Mouse (Mus musculus) stomach, embryonic 15.5 days (tissue): ENCODE measurements around the gene Snapin. TPM values are rescaled to one million over a fixed set of nuclear protein-coding genes. Genes with fewer than 3 reads are reported as not detected.

ENCODE experiments used
- ATAC-seq: fragments of 200-750 bp; cut with Nextera tagmentation; 2 replicates; pipeline ENCODE4 v1.8.0; 2017; ENCODE audit warnings: low read depth, moderate number of reproducible peaks, moderate TSS enrichment; ENCODE audit not compliant: insufficient read depth, low FRiP score
- H3K27ac ChIP-seq: fragments of 300-500 bp; sonication (generic); 2 replicates; pipeline ENCODE4 v1.5.1; 2015; ENCODE audit warnings: mild to moderate bottlenecking, inconsistent platforms
- H3K27me3 ChIP-seq: fragments of 300-500 bp; sonication (generic); replicated peaks from 2 replicates; pipeline ENCODE4 v1.6.1; 2015; ENCODE audit warnings: inconsistent platforms
- H3K36me3 ChIP-seq: fragments of 300-500 bp; sonication (generic); 2 replicates; pipeline ENCODE4 v1.6.1; 2015; ENCODE audit warnings: inconsistent platforms
- H3K4me1 ChIP-seq: fragments of 300-500 bp; sonication (generic); 2 replicates; pipeline ENCODE4 v1.6.1; 2015; ENCODE audit warnings: inconsistent platforms
- H3K4me2 ChIP-seq: fragments of 300-500 bp; sonication (generic); 2 replicates; pipeline ENCODE4 v1.6.1; 2015; ENCODE audit warnings: mild to moderate bottlenecking, inconsistent platforms
- H3K4me3 ChIP-seq: fragments of 300-500 bp; sonication (generic); replicated peaks from 2 replicates; pipeline ENCODE4 v1.5.1; 2015; ENCODE audit warnings: inconsistent platforms
- H3K9ac ChIP-seq: fragments of 300-500 bp; sonication (generic); 2 replicates; pipeline ENCODE4 v1.6.1; 2015; ENCODE audit warnings: inconsistent platforms
- H3K9me3 ChIP-seq: fragments of 300-500 bp; sonication (generic); 2 replicates; pipeline ENCODE4 v1.6.1; 2016; ENCODE audit warnings: inconsistent platforms
- WGBS: fragments of 180-500 bp; shearing (Covaris S2); methylation state at CpG from one replicate; pipeline ENCODE4 v1.1.7; 2015; 5-methylcytosine and 5-hydroxymethylcytosine counted together
- polyA plus RNA-seq: library from polyadenylated mRNA; unstranded; fragments of >200 nt; fragmentation: Nextera tagmentation; extraction: Ambion mirVana; gene quantifications from 2 replicates; pipeline ENCODE4 v1.2.1, GENCODE M21; 2015

The Snapin gene
- polyA plus RNA-seq, 1 experiment from 2014 or later: 71.6 TPM

- Histone ChIP-seq H3K4me1 (peaks cover 7% of the 10 kb centered on the region; the same call in 1 of the 2 replicates), H3K27ac (no peak within 1 kb of the TSS), H3K4me3 (peak within 1 kb of the TSS; percentile 54), H3K9me3 (no peaks in the 10 kb centered on the region), H3K27me3 (peaks cover 25% of the 10 kb centered on the region), H3K36me3 (no peaks in the 10 kb centered on the region), H3K9ac (peak within 1 kb of the TSS; percentile 24; the same call in 1 of the 2 replicates), H3K4me2 (peak within 1 kb of the TSS; percentile 94)
- 0% methylated on average over 32 of the region's 49 CpGs for WGBS
- ATAC-seq: peak; percentile 36; the same call in 1 of the 2 replicates
Measured at GRCm38 (mm10) chr3:90465686-90466310, 25.0 kb downstream of the Snapin start, which contains the start of gene Npr1. Npr1 (minus strand) TSS chr3:90465866.

DNA sequence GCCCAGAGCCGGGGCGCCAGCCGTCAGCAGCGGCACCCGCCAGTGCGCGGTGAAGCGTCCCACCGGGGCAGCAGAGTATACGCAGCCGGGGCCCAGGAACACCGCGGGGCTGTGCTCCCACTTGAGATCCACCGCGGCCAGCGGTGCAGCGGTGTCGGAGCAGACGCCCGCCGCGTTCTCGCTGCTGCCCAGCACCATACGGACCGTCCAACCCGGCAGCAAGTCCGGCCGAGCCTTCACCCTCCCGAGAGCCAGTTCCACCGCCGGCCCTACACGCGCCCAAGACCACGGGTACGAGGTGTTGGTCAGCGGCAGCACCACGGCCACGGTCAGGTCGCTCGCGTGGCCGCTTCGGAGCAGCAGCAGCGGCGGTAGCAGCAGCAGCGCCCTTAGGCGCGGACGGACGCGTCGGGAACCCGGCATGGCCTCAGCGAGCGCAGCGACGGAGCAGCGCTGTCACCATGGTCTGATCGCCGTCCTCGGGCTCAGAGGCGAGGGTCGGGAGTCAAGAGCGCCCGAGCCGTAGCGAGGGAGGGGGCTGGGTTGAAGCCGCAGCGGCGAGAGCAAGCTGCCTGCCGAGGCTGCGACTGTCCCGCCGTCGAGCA, 25.6 kb downstream of the Snapin start:
- 2% methylated on average over 75 of the region's 75 CpGs for WGBS
- peak overlapping the region; percentile 24; the same call in 1 of the 2 replicates for H3K9ac ChIP-seq
- no peak overlapping the region for H3K27ac ChIP-seq

DNA sequence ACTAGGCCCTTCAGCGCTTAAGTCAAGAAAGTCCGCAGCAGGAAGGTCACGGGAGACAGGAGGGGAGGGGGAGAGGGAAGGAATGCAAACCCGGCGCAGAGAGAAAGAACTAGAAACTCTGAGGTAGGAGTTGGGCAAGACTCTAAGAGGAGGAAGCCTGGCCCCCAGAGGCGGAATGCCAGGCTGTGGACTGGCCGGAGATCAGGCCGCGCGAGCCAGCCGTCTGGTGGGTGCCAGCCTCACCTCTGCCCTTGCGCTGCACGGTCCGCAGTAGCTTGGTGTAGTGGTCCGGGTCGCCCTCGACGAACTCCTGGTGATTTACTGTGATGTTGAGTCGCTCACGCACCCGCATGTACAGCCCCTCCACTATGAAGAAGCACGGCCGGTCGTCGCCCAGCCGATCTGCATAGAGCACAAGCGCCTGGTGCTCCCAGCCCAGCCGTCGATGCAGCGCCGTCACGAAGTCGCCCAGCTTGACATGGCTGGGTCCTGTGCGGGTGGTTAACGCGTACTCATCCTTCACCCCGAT, 26.2 kb downstream of the Snapin start:
- peak; percentile 13; the same call in 1 of the 2 replicates for ATAC-seq
- H3K9me3 ChIP-seq: no peaks in the 10 kb centered on the region
- H3K27ac ChIP-seq: no peak overlapping the region
- peak overlapping the region; percentile 54 for H3K4me3 ChIP-seq
- H3K4me1 ChIP-seq: peaks cover 7% of the 10 kb centered on the region; the same call in 1 of the 2 replicates
- H3K27me3 ChIP-seq: peaks cover 25% of the 10 kb centered on the region
- peak overlapping the region; percentile 94 for H3K4me2 ChIP-seq
- 16% methylated on average over 37 of the region's 37 CpGs for WGBS
- peak overlapping the region; percentile 24; the same call in 1 of the 2 replicates for H3K9ac ChIP-seq
- H3K36me3 ChIP-seq: no peaks in the 10 kb centered on the region

More for the DNA sequence above, 25.6 kb downstream of the Snapin start:
- peaks cover 7% of the 10 kb centered on the region; the same call in 1 of the 2 replicates for H3K4me1 ChIP-seq
- ATAC-seq: peak; percentile 25; the same call in 1 of the 2 replicates
- no peaks in the 10 kb centered on the region for H3K9me3 ChIP-seq
- H3K4me2 ChIP-seq: peak overlapping the region; percentile 94
- H3K4me3 ChIP-seq: peak overlapping the region; percentile 54
- H3K36me3 ChIP-seq: no peaks in the 10 kb centered on the region
- H3K27me3 ChIP-seq: peaks cover 25% of the 10 kb centered on the region

DNA sequence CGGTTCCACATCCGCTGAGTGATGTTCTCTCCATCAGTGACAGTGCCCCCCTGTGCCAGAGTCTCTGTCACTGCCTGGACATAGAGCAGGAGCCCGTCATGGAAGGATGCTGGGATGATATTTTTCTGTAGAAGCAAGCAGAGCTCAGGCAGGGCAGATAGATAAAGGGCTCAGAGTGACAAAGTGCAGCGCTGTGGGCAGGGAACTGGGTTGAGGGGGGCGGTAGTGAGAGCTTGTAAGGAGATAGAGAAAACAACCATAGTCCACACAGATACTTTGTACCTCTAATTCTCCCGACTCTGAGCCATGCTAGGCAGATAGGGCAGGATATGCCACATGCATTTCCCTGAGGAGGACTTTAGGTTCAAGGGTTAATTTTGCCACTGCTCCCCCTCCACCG, 28.3 kb downstream of the Snapin start:
- Histone ChIP-seq H3K4me3 (no peak overlapping the region), H3K4me1 (peaks cover 7% of the 10 kb centered on the region; the same call in 1 of the 2 replicates), H3K27ac (no peak overlapping the region), H3K9ac (no peak overlapping the region), H3K9me3 (no peaks in the 10 kb centered on the region), H3K36me3 (no peaks in the 10 kb centered on the region), H3K4me2 (no peak overlapping the region), H3K27me3 (peaks cover 25% of the 10 kb centered on the region)
- no peak for ATAC-seq
- WGBS: 35% methylated on average over 7 of the region's 7 CpGs

DNA sequence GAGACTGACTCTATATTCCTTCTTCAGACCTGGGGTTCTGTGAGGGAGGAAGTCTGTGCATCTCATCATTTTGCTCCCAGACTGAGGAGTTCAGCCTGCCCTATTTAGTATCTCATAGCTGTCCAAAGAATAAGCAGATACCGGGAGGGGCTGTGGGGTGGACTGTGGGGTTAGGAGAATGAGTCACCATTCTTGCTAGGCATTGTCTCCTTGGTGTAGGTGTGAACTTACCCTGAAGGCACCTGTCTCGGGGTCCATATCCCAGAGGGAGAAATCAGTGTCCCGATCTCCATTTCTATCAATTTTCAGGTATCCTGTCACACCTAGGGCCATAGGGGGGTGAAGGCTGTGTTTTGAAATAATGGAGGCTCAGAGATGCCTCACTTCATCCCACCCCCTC, 28.9 kb downstream of the Snapin start:
- Histone ChIP-seq H3K27ac (no peak overlapping the region), H3K36me3 (no peaks in the 10 kb centered on the region), H3K27me3 (peaks cover 25% of the 10 kb centered on the region), H3K9ac (no peak overlapping the region), H3K4me3 (no peak overlapping the region), H3K4me2 (no peak overlapping the region), H3K4me1 (peaks cover 7% of the 10 kb centered on the region; the same call in 1 of the 2 replicates), H3K9me3 (no peaks in the 10 kb centered on the region)
- 85% methylated on average over 3 of the region's 3 CpGs for WGBS
- no peak for ATAC-seq

DNA sequence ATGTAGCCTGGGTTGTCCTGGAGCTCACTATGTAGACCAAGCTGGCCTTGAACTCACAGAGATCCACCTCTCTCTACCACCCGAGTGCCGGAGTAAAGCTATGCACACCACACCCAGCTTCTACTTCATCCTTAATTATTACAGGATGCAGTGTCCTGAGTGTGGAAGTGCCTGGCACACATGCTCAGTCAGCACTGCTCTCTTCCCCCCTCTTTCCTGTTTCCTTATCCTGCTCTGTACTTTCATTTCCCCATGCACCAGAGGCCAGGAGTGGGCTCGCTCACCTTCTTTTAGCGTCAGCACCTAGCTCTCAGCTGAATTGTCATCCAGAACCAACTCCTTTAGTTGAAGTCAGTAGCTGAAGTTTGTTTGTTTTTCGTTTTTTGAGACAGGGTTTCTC, 30.5 kb downstream of the Snapin start:
- peaks cover 18% of the 10 kb centered on the region for H3K27me3 ChIP-seq
- no peak overlapping the region for H3K4me2 ChIP-seq
- no peak overlapping the region for H3K4me3 ChIP-seq
- peaks cover 5% of the 10 kb centered on the region; the same call in 1 of the 2 replicates for H3K4me1 ChIP-seq
- no peak for ATAC-seq
- H3K27ac ChIP-seq: no peak overlapping the region
- H3K36me3 ChIP-seq: no peaks in the 10 kb centered on the region
- H3K9me3 ChIP-seq: no peaks in the 10 kb centered on the region
- H3K9ac ChIP-seq: no peak overlapping the region
- WGBS: 68% methylated on average over 5 of the region's 5 CpGs

DNA sequence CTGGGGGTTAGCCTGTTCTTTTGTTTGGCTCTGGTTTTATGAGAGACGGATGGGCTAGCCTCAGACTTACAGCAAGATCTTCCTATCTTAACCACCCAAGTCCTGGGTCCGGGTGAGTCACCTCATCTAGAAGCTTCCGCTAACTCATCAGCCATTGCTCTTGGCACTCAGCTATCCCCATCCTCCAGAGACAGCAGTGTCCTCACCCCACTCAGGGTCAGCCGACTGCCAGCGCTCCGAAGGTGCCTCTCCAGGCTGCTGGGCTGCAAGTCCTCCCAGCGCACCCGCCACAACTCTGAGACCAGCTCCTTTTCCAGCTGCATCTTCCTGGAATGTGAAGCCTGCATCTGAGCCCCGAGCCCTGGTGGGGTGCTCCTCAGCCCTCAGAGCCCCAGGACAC, 31.1 kb downstream of the Snapin start:
- H3K27me3 ChIP-seq: peaks cover 12% of the 10 kb centered on the region
- 76% methylated on average over 9 of the region's 9 CpGs for WGBS

GRCm38 (mm10) chr3:90454931-90455330, 35.9 kb downstream of the Snapin start:
- Histone ChIP-seq H3K27me3 (no peaks in the 10 kb centered on the region), H3K27ac (no peak overlapping the region), H3K9me3 (no peaks in the 10 kb centered on the region), H3K4me3 (no peak overlapping the region), H3K4me2 (no peak overlapping the region), H3K9ac (no peak overlapping the region), H3K36me3 (no peaks in the 10 kb centered on the region), H3K4me1 (0 out of 2 replicates have a peak, but pooled peaks cover 2% of the 10 kb centered on the region)
- no peak for ATAC-seq
- 85% methylated on average over 14 of the region's 14 CpGs for WGBS

More for the DNA sequence above, 31.1 kb downstream of the Snapin start:
- no peak for ATAC-seq
- Histone ChIP-seq H3K9ac (no peak overlapping the region), H3K4me2 (no peak overlapping the region), H3K27ac (no peak overlapping the region), H3K4me1 (no peaks in the 10 kb centered on the region), H3K36me3 (no peaks in the 10 kb centered on the region), H3K9me3 (no peaks in the 10 kb centered on the region), H3K4me3 (no peak overlapping the region)

GRCm38 (mm10) chr3:90451396-90452095, 39.3 kb downstream of the Snapin start:
- no peak overlapping the region for H3K4me2 ChIP-seq
- no peak overlapping the region for H3K4me3 ChIP-seq
- no peak for ATAC-seq
- no peak overlapping the region for H3K27ac ChIP-seq
- no peaks in the 10 kb centered on the region for H3K27me3 ChIP-seq
- WGBS: 38% methylated on average over 10 of the region's 10 CpGs
- no peaks in the 10 kb centered on the region for H3K36me3 ChIP-seq
- no peaks in the 10 kb centered on the region for H3K9me3 ChIP-seq
- peaks cover 8% of the 10 kb centered on the region for H3K4me1 ChIP-seq
- H3K9ac ChIP-seq: no peak overlapping the region

DNA sequence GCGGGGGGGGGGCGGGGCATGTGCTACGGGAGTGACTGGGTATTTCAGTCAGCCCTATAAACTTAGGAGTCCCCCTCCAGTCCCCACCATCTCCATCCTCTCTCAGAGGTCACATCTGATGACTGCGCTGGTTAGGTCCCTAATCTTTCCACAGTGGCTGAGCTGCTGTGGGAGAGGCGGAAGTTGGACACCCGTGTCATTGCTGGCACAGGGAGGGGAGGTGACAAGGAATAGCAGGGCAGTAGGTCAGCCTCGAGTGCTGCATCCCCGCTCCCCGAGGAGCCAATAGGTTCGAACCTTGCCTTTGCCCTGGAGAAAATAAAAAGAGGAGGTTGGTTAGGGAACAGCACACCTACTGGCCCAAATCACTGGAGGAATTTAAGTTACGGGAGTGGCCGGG, 40.0 kb downstream of the Snapin start:
- Histone ChIP-seq H3K4me3 (no peak overlapping the region), H3K4me2 (no peak overlapping the region), H3K27me3 (no peaks in the 10 kb centered on the region), H3K9me3 (no peaks in the 10 kb centered on the region), H3K9ac (no peak overlapping the region), H3K27ac (no peak overlapping the region), H3K4me1 (peaks cover 8% of the 10 kb centered on the region), H3K36me3 (no peaks in the 10 kb centered on the region)
- ATAC-seq: no peak
- 35% methylated on average over 12 of the region's 12 CpGs for WGBS

DNA sequence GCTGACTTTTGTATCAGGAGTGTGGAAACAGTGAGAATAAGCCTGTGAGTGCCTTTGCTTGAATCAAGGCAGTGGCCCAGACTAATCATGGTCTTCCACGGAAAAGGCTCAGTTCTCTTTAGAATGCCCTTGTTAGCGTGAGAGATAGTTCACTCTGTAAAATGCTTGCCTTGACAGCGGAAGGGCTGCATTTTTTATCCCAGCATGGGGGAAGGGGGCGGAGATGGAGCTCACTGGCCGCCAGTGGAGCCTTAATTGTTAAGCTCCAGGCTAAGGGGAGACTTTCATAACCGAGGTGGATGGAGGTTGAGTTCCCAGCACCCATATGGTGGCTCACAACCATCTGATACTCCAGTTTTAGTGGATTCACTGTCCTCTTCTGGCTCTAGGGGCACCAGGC, 42.2 kb downstream of the Snapin start:
- H3K4me2 ChIP-seq: no peak overlapping the region
- H3K27me3 ChIP-seq: no peaks in the 10 kb centered on the region
- no peaks in the 10 kb centered on the region for H3K9me3 ChIP-seq
- no peak overlapping the region for H3K4me3 ChIP-seq
- no peak overlapping the region for H3K27ac ChIP-seq
- ATAC-seq: no peak
- peaks cover 8% of the 10 kb centered on the region for H3K4me1 ChIP-seq
- H3K9ac ChIP-seq: no peak overlapping the region
- no peaks in the 10 kb centered on the region for H3K36me3 ChIP-seq
- 55% methylated on average over 6 of the region's 6 CpGs for WGBS
